Mouse (Mus musculus): ENCODE data around the gene Ccdc54. TPM values are rescaled to one million over a fixed set of nuclear protein-coding genes. Genes with fewer than 3 reads are reported as not detected.

Ccdc54 gene
- polyA plus RNA-seq (2015; fragmentation: Nextera tagmentation; extraction: Ambion mirVana): not detected in 2 replicates

DNA sequence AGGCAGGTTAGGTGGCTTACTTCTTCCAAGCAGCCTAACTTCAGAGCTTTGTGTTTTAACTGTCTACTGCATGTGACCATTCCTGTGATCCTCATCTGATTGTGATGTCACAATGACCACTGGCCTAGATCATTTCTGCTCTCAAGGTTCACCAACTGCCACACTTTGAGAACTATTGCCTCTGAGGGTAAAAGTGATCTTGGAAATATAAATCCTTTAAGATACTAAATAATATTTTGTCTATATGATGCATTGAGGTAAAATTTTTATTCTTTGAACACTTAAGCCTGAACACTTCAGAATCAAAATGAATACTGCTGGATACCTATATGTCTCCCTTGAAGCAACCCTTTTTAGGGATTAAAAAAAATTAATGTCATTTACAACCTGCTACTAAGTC lies at the start of gene Ccdc54:
Gene Ccdc54, minus strand, starts transcription at position 101 of the 400 bp plus-strand sequence.

Other genes starting within 250 kb of the Ccdc54 start
- gene Bbx, start 158.8 kb downstream of the Ccdc54 start, polyA plus RNA-seq (2015; fragmentation: Nextera tagmentation; extraction: Ambion mirVana): 13.4 and 16.4 TPM in 2 replicates